Mouse (Mus musculus) T-cell, adult 2 months (primary cell): ENCODE measurements around the gene Msh5.
"Not testable (repeated sequence)": the region's sequence is repeated elsewhere in the genome, so short reads cannot be mapped to it uniquely, and the experiment has no call there.

ENCODE experiments used
- DNase-seq: peaks from one replicate; pipeline ENCODE4 v3.0.0; 2022; ENCODE audit warnings: low spot score

The Msh5 gene

DNA sequence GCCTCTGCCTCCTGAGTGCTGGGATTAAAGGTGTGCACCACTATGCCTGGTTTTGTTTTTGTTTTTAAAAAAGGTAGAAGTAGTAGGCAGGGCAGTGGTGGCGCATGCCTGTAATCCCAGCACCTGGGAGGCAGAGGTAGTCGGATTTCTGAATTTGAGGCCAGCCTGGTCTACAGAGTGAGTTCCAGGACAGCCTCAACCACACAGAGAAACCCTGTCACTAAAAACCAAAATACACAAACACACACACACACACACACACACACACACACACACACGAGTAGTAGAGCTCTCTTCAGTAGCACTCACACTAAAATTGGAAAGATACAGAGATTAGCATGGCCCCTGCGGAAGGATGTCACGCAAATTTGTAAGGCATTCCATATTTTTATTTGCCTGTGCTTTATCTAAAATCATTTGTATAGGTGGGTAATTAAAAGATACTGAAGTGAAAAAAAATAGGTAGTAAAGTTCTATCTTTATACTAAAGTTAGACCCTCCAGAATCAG is 2.4 kb upstream of the Msh5 start:
- DNase-seq = no peak

- DNase-seq = peak; percentile 42
These were observed 1.8 kb upstream of the Msh5 start for GRCm38 (mm10) chr17:35048149-35048931.

DNA sequence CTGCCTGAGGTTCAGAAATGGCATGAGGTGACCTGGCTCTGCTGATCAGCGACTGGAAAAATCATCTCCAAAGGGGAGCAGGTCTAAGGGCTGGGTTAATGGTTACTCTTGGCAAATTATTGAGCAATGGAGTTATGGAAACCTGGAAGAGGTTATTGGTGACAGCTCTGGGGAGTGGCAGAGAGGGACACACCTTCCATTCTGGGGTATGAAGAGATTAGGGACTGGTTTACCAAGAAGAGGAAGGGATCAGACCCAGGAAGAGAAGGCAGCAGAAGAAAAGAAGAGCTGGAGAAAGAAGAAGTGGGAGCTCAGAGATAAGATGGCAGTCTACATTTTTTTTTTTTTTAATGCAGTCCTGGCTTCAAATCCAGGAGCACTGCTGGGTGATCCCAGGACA is 1.1 kb upstream of the Msh5 start:
- no peak for DNase-seq

DNA sequence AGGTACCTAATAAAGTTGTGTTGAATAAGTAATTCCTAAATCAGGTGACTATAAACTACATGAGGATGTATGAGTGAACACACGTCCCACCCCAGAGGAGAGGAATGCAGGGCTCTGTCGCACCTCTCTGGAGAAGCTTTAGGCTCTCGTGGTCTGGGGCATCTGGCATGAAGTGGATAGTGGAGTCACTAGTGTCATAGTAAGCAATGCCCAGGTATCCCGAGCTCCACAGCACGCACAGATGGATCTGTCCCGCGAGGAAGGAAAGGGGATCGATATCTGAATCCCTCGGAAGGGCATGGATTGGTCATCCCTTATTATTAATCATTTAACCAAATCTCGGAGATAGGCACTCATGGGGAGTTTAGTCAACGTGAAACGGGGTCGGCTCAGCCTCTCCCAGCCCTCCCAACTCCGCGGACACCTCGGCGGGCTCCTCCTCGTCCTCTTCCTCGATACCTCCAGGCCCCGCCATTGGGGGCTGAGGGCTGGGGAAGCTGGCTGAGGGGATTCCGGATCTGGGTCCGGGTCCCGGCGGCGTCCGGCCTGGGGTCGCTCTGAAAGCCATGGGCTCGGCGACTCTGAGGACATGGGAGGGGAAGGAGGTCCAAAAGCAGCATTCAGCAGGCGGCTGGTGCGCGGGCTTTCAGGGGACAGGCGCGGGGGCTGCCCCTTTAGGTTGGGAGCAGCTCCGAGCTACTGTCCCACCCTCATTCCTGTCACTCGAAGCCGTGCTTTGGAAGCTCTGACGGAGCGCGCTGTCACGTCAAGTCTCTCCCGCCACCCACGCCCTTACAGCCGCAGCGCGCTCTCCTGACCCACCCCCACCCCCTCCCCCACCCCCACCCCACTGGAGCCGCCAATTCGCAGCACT is 501 bp downstream of the Msh5 start:
- DNase-seq = no peak

GRCm38 (mm10) chr17:35044904-35045806 is 1.4 kb downstream of the Msh5 start:
- no peak for DNase-seq

DNA sequence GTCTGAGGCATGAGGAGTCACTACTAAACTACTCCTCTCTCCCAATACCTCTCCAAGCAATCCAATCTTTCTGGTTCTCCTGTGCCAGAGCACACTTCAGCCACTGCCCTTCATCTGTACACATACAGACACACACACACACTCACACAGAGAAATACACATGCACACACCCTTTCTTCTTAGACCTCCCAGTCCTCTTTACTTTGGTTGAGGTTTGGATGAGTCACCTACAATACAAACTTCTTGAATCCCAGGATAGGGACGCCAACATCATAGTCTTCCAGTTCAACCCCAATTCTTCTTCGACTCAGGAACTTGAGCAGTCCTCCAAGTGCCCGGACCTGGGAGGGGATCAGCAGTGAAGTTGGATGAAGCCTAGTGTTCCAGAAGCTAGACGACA is 2.8 kb downstream of the Msh5 start:
- DNase-seq = no peak

DNA sequence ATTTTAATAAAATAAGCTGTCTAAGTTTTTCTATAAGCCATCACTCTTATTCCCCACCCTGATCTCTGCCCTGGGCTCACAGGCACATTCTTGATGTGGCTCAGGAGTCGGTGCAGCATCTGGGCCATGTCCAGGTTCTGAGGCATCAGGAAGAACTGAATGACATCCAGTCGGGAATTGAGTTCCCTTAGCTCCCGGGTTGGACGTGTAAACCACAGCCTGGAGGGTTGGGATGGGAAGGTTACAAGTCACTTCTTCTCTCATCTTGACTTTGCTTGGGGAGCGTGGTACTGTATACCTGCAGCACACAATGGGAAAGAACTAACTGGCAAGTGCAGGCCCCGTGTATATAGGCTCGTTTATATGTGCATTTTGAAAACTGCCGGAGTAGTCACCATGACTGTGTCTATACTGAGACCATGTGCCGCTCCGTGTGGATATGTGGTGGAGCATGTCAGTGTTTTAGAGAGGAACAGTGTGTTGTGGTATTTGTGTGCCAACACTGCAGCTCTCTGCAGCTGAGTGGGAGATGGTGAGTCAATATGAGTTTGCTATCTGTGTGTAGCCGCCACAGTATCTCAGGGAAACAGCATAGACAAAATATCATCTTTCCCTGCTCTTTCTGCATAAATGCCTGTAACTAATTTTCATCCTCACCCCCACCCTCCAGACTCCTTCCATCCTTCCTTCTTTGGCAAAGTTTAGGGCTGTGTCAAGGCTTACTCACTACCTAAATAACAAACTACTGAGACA is 7.2 kb downstream of the Msh5 start:
- no peak for DNase-seq

DNA sequence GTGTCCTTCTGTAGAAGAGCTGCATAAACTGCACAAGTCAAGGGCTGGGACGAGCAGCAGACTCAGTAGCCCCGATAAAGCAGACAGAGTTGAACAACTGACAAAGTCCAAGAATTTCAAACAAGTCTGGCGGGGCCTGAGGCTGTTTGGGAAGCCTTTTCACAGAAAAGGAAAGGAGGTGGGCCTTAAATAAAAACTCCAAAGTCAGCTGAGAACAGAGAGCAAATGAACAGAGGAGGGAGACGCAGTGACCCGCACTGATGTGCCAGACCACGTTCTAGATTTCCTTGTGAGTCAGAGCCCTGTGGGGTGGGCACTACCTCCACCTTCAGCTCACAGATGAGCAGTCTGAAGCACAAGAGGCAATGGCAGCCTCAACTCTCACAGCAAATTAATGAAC is 11.6 kb downstream of the Msh5 start:
- no peak for DNase-seq

DNA sequence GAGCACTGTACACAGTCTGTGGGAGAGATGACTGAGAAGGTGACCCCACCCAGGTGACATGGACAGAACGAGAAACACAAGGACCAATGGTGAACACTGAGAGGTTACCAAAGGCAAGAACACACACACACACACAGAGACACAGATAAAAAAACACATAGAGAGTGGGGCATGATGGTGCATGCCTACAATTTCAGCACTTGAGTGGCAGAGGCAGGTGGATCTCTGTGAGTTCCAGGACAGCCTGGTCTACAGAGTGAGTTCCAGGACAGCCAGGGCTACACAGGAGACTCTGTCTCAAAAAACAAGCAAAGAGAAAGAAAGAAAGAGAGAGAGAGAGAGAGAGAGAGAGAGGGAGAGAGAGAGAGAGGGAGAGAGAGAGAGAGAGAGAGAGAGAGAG is 12.8 kb downstream of the Msh5 start:
- not testable (repeated sequence) for DNase-seq

- no peak for DNase-seq
These were observed 14.1 kb downstream of the Msh5 start for GRCm38 (mm10) chr17:35032323-35032870.

DNA sequence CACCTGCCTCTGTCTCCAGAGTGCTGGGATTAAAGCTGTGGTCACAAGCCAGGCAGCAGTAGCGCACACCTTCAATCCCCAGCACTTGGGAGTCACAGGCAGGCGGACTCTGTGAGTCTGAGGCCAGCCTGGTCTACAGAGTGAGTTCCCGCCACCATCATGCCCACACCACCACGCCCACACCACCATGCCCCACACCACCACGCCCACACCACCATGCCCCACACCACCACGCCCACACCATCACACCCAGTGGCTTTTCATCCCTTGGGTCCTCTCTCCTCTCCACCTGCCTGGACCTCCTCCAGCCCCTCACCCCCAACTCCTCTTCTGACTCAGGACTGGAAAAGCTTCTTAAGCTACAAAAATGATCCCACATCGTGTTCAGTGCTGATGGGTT is 14.7 kb downstream of the Msh5 start:
- no peak for DNase-seq

GRCm38 (mm10) chr17:35031272-35031671 is 15.3 kb downstream of the Msh5 start:
- DNase-seq = no peak

- no peak for DNase-seq
These were observed 16.6 kb downstream of the Msh5 start for GRCm38 (mm10) chr17:35029691-35030532.

DNA sequence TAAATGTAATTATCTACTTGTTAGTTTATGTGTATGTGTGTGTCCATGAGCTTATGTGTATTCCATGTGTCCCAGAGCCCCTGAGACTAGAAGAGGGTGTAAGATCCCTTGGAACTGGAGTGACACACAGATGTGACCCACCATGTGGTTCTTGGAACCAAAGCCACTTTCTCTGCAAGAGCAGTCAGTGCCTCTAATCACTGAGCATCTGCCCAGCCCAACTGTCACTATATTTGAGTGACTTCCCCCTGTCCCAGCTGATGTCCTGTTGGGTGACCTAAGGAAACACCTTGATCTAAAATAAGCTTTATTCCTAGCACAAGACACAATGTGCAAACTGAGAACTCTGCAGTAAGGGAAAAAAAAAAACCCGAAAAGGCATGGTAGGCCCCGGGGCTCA is 18.2 kb downstream of the Msh5 start:
- no peak for DNase-seq

GRCm38 (mm10) chr17:35027277-35028068 is 19.1 kb downstream of the Msh5 start, which contains the start of gene Sapcd1:
Gene Sapcd1 (minus strand): TSS chr17:35028016.
- DNase-seq = no peak

DNA sequence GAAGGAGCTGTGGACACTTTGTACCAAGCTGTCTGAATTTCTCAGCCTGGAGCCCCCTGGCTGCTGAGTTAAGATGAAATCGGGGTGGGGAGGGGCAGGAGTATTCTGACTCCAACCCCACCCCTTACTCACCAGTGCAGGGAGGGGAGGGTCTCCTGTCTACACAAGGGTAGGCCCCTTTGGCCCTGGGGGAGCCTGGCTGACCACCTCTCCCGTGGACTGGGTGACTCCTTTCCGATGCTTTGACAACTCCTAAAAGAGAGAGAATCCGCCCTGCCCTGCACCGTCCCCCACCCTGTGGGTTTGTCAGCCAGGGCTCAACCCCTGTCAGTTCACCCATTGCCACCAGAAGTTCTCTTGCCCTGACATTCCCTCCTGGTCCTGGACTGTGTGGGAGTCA is 20.3 kb downstream of the Msh5 start:
- no peak for DNase-seq

DNA sequence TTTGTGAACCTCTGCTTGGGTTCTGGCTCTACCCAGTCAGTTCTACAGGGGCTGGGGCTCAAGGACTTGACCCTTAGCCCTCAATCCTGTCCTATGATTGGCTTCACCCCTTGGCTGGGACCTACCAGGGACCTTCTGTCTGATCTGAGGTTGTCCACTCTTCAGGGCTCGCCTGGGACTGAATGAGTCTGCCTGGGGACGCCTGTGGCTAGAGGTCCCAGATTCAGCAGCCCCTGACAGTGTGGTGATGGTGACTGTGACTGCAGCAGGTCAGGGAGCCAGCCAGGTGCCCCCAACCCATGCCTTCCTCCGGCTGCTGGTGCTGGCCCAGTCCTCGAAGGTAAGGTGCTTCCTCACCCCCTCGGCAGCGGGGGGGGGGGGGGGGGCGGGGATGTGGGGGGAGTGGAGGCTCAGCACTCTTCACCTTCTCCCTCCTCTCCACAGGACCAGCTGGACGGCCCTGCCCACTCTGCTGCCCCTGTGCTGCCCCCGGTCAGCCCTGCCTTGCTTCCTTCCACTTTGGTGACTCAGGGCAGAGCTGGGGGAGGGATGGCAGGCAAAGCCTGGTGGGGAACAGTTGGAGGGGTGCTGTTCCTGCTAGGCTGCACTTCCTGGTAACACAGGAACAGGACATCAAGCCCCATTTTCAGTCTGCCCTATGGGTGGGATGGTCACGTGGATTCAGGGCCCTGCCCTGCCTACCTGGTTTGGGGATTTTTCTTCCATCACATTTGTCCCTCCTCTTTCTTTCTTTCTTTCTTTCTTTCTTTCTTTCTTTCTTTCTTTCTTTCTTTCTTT is 21.7 kb downstream of the Msh5 start:
- no peak for DNase-seq

GRCm38 (mm10) chr17:35024261-35024660 is 22.3 kb downstream of the Msh5 start:
- DNase-seq = no peak
